Mouse (Mus musculus) ES-E14 (cell line): ENCODE data around the gene Mgat2. TPM values are rescaled to one million over a fixed set of nuclear protein-coding genes. Genes with fewer than 3 reads are reported as not detected.

ENCODE experiments used
- DNase-seq: peaks from one replicate; pipeline ENCODE4 v3.0.0-alpha.2; 2013; ENCODE audit warnings: low read depth, low spot score
- H3K27ac ChIP-seq: 2 replicates; pipeline ENCODE4 v1.5.1; 2012; ENCODE audit warnings: low read depth, mild to moderate bottlenecking, low read length, moderate library complexity, mixed read lengths; ENCODE audit not compliant: poor library complexity, insufficient read depth, severe bottlenecking
- H3K36me3 ChIP-seq: 2 replicates; pipeline ENCODE4 v1.6.1; 2012; ENCODE audit warnings: mild to moderate bottlenecking, low read length, moderate library complexity, mixed read lengths; ENCODE audit not compliant: control insufficient read depth, poor library complexity, insufficient read depth, severe bottlenecking
- H3K4me1 ChIP-seq, 2 experiments: fragments of 150-350 bp in 1 of 2; sonication (generic) in 1 of 2; 2 replicates each; pipeline ENCODE4 v1.6.1; 2012; ENCODE audit warnings: low read length in 2 of 2, mild to moderate bottlenecking in 1 of 2, mixed read lengths in 1 of 2; ENCODE audit not compliant: control insufficient read depth in 2 of 2, insufficient read depth in 2 of 2, poor library complexity in 1 of 2
- H3K4me3 ChIP-seq, 2 experiments: fragments of 150-350 bp in 1 of 2; sonication (generic) in 1 of 2; 2 replicates each; pipeline ENCODE4 v1.5.1; 2012; ENCODE audit warnings: low read length in 2 of 2, low read depth in 1 of 2, mild to moderate bottlenecking in 1 of 2, mixed read lengths in 1 of 2; ENCODE audit not compliant: insufficient read depth in 1 of 2, poor library complexity in 1 of 2, severe bottlenecking in 1 of 2
- H3K9ac ChIP-seq: 2 replicates; pipeline ENCODE4 v1.6.1; 2012; ENCODE audit warnings: low read depth, mild to moderate bottlenecking, low read length, mixed read lengths; ENCODE audit not compliant: poor library complexity, insufficient read depth, severe bottlenecking
- H3K9me3 ChIP-seq: fragments of 150-350 bp; sonication (generic); 2 replicates; pipeline ENCODE4 v1.6.1; 2012; ENCODE audit warnings: low read depth, mild to moderate bottlenecking, low read length; ENCODE audit not compliant: control insufficient read depth, insufficient read depth
- CHD2 ChIP-seq: IDR thresholded peaks from 2 replicates; pipeline ENCODE4 v1.6.1; 2014; ENCODE audit warnings: mild to moderate bottlenecking, low read depth, low read length, inconsistent platforms
- HCFC1 ChIP-seq: IDR thresholded peaks from 2 replicates; pipeline ENCODE4 v1.6.1; 2012; ENCODE audit warnings: low read length, inconsistent platforms, borderline replicate concordance; ENCODE audit not compliant: insufficient read depth
- MAFK ChIP-seq: IDR thresholded peaks from 2 replicates; pipeline ENCODE4 v1.6.1; 2014; ENCODE audit warnings: mild to moderate bottlenecking, low read depth, low read length, inconsistent platforms; ENCODE audit not compliant: insufficient read depth
- ZC3H11A ChIP-seq: IDR thresholded peaks from 2 replicates; pipeline ENCODE4 v1.6.1; 2012; ENCODE audit warnings: low read depth, mild to moderate bottlenecking, inconsistent platforms, low read length, borderline replicate concordance
- ZNF384 ChIP-seq: IDR thresholded peaks from 2 replicates; pipeline ENCODE4 v1.6.1; 2012; ENCODE audit warnings: low read depth, low read length, inconsistent platforms
- in situ Hi-C, 2 experiments: fragments of 600-800 bp; cut with MboI; formaldehyde crosslinking; loops; one replicate each; pipeline ENCODE4 v1.15.1; 2025; ENCODE audit warnings: low sequenced_read_pairs in 2 of 2, inconsistent platforms in 1 of 2; ENCODE audit not compliant: unreplicated experiment in 2 of 2
- total RNA-seq: library from RNA; depleted of rRNA; stranded (reverse); fragments of 300-350 nt; gene quantifications from 2 replicates; pipeline ENCODE4 v1.2.3, GENCODE M21; 2012

Gene Mgat2
- total RNA-seq, 1 experiment = 56.8 TPM

- in situ Hi-C loops = no loop called here
- H3K9me3 ChIP-seq = no peaks in the 10 kb centered on the region
- H3K27ac ChIP-seq = no peak overlapping the region
- TF ChIP-seq ZNF384 = no peak
- H3K36me3 ChIP-seq = no peaks in the 10 kb centered on the region
- H3K4me1 ChIP-seq = peaks cover 0 to 6% of the 10 kb centered on the region in 2 experiments; a peak in 2 of 4 replicates
- no peak for DNase-seq
- H3K9ac ChIP-seq = no peak overlapping the region
- no peak overlapping the region for H3K4me3 ChIP-seq
Measured at GRCm38 (mm10) chr12:69147166-69147735, 36.7 kb upstream of the Mgat2 start.

GRCm38 (mm10) chr12:69150049-69150448, 33.9 kb upstream of the Mgat2 start:
- DNase-seq = no peak
- no peak overlapping the region for H3K27ac ChIP-seq
- H3K9ac ChIP-seq = no peak overlapping the region
- TF ChIP-seq ZNF384 (no peak), ZC3H11A (no peak), HCFC1 (no peak), CHD2 (no peak), MAFK (no peak)
- in situ Hi-C loops = no loop called here
- H3K9me3 ChIP-seq = no peaks in the 10 kb centered on the region
- no peaks in the 10 kb centered on the region for H3K36me3 ChIP-seq
- no peak overlapping the region for H3K4me3 ChIP-seq
- H3K4me1 ChIP-seq = peaks cover 0 to 3% of the 10 kb centered on the region in 2 experiments; a peak in 2 of 4 replicates

DNA sequence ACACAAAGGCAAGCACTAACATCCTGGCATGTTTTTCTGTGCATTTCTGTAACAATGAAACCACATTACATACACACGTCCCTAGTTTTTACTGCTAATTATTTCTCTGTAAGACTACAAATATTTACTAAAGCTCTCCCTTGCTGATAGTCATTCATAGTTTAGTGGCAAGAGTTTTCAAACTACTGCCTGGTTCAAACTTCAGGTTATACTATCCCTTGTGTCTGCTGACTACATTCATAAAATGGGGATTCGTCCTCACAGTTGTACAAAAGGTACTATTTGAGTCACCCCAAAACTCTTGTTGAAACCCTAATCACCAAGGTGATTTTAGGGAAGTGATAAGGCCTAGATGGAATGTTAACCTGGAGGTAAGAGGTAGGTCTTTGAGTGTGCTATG, 28.0 kb upstream of the Mgat2 start:
- Histone ChIP-seq H3K4me1 (peaks cover 0 to 4% of the 10 kb centered on the region in 2 experiments; a peak in 2 of 4 replicates), H3K9ac (no peak overlapping the region), H3K36me3 (peaks cover 14% of the 10 kb centered on the region), H3K4me3 (no peak overlapping the region), H3K27ac (no peak overlapping the region), H3K9me3 (no peaks in the 10 kb centered on the region)
- TF ChIP-seq HCFC1 = no peak
- no peak for TF ChIP-seq MAFK
- TF ChIP-seq CHD2 = no peak
- no peak for TF ChIP-seq ZC3H11A
- TF ChIP-seq ZNF384 = no peak
- DNase-seq = no peak
- in situ Hi-C loops = no loop called here

- no peak for DNase-seq
- Histone ChIP-seq H3K36me3 (peaks cover 14% of the 10 kb centered on the region), H3K9ac (no peak overlapping the region), H3K4me3 (no peak overlapping the region), H3K27ac (no peak overlapping the region), H3K9me3 (no peaks in the 10 kb centered on the region), H3K4me1 (peaks cover 0 to 4% of the 10 kb centered on the region in 2 experiments; a peak in 2 of 4 replicates)
- in situ Hi-C loops = no loop called here
- TF ChIP-seq CHD2 = no peak
- TF ChIP-seq ZNF384 = no peak
Measured at GRCm38 (mm10) chr12:69156436-69156835, 27.5 kb upstream of the Mgat2 start.

GRCm38 (mm10) chr12:69157107-69157506, 26.9 kb upstream of the Mgat2 start:
- in situ Hi-C loops = no loop called here
- H3K4me1 ChIP-seq = peaks cover 0 to 4% of the 10 kb centered on the region in 2 experiments; a peak in 2 of 4 replicates
- DNase-seq = no peak
- H3K4me3 ChIP-seq = peak overlapping the region; percentile 2 to 86; a peak in 1 of 4 replicates
- peak overlapping the region; percentile 92; the same call in 1 of the 2 replicates for H3K9ac ChIP-seq
- peaks cover 14% of the 10 kb centered on the region for H3K36me3 ChIP-seq
- H3K27ac ChIP-seq = peak overlapping the region; percentile 41; the same call in 1 of the 2 replicates
- TF ChIP-seq ZNF384 = no peak
- TF ChIP-seq HCFC1 = no peak
- TF ChIP-seq CHD2 = no peak; the same call in 1 of the 2 replicates
- no peak for TF ChIP-seq ZC3H11A
- no peak for TF ChIP-seq MAFK
- H3K9me3 ChIP-seq = no peaks in the 10 kb centered on the region
